Mouse (Mus musculus) limb, embryonic 12.5 days (tissue): ENCODE measurements around the gene Rcc2. TPM values are rescaled to one million over a fixed set of nuclear protein-coding genes. Genes with fewer than 3 reads are reported as not detected.

Source experiments
- ATAC-seq: fragments of 200-750 bp; cut with Nextera tagmentation; 2 replicates; pipeline ENCODE4 v1.8.0; 2017; ENCODE audit warnings: low read depth, moderate TSS enrichment; ENCODE audit not compliant: insufficient number of reproducible peaks, insufficient read depth, low FRiP score, low TSS enrichment
- H3K27ac ChIP-seq: fragments of 300-500 bp; sonication (generic); 2 replicates; pipeline ENCODE4 v1.5.1; 2016; ENCODE audit warnings: mild to moderate bottlenecking, moderate library complexity
- H3K27me3 ChIP-seq: fragments of 300-500 bp; sonication (generic); 2 replicates; pipeline ENCODE4 v1.6.1; 2016; ENCODE audit warnings: mild to moderate bottlenecking, moderate library complexity
- H3K36me3 ChIP-seq: fragments of 300-500 bp; sonication (generic); 2 replicates; pipeline ENCODE4 v1.6.1; 2016; ENCODE audit warnings: mild to moderate bottlenecking, moderate library complexity
- H3K4me1 ChIP-seq: fragments of 300-500 bp; sonication (generic); replicated peaks from 2 replicates; pipeline ENCODE4 v1.6.1; 2016
- H3K4me2 ChIP-seq: fragments of 300-500 bp; sonication (generic); 2 replicates; pipeline ENCODE4 v1.6.1; 2016; ENCODE audit warnings: mild to moderate bottlenecking, moderate library complexity
- H3K4me3 ChIP-seq: fragments of 300-500 bp; sonication (generic); replicated peaks from 2 replicates; pipeline ENCODE4 v1.5.1; 2016; ENCODE audit warnings: mild to moderate bottlenecking
- H3K9ac ChIP-seq: fragments of 300-500 bp; sonication (generic); replicated peaks from 2 replicates; pipeline ENCODE4 v1.6.1; 2016; ENCODE audit warnings: mild to moderate bottlenecking, moderate library complexity
- H3K9me3 ChIP-seq: fragments of 300-500 bp; sonication (generic); 2 replicates; pipeline ENCODE4 v1.6.1; 2016; ENCODE audit warnings: mild to moderate bottlenecking, moderate library complexity
- WGBS: fragments of 180-500 bp; shearing (Covaris S2); methylation state at CpG from one replicate; pipeline ENCODE4 v1.1.7; 2016; 5-methylcytosine and 5-hydroxymethylcytosine counted together
- polyA plus RNA-seq: library from polyadenylated mRNA; unstranded; fragments of >200 nt; fragmentation: Nextera tagmentation; extraction: Ambion mirVana; gene quantifications from 2 replicates; pipeline ENCODE4 v1.2.1, GENCODE M21; 2016

Rcc2 gene
- polyA plus RNA-seq, 1 experiment from 2014 or later, result 139 TPM

- Histone ChIP-seq H3K36me3 (peaks cover 31% of the 10 kb centered on the region), H3K27ac (peak overlapping the region; percentile 100), H3K9ac (peak overlapping the region; percentile 99), H3K27me3 (peaks cover 5% of the 10 kb centered on the region), H3K4me2 (peak overlapping the region; percentile 89), H3K4me3 (peak overlapping the region; percentile 95), H3K9me3 (no peaks in the 10 kb centered on the region), H3K4me1 (peaks cover 51% of the 10 kb centered on the region)
- WGBS, result under 1% methylated on average over 62 of the region's 107 CpGs
- ATAC-seq, result no peak; the same call in 1 of the 2 replicates
Observed at GRCm38 (mm10) chr4:140701716-140702561, 1.6 kb downstream of the Rcc2 start.

- peak overlapping the region; percentile 89 for H3K4me2 ChIP-seq
- peak; percentile 58; the same call in 1 of the 2 replicates for ATAC-seq
- H3K36me3 ChIP-seq, result peaks cover 39% of the 10 kb centered on the region
- H3K27ac ChIP-seq, result peak overlapping the region; percentile 100
- peaks cover 5% of the 10 kb centered on the region for H3K27me3 ChIP-seq
- H3K4me1 ChIP-seq, result peaks cover 56% of the 10 kb centered on the region
- no peaks in the 10 kb centered on the region for H3K9me3 ChIP-seq
- peak overlapping the region; percentile 95 for H3K4me3 ChIP-seq
- 1% methylated on average over 29 of the region's 68 CpGs for WGBS
- peak overlapping the region; percentile 99 for H3K9ac ChIP-seq
Observed at GRCm38 (mm10) chr4:140702611-140703327, 2.4 kb downstream of the Rcc2 start.

- peaks cover 3% of the 10 kb centered on the region for H3K27me3 ChIP-seq
- WGBS, result 5% methylated on average over 8 of the region's 8 CpGs
- H3K4me3 ChIP-seq, result peak overlapping the region; percentile 95
- peak overlapping the region; percentile 100; the same call in 1 of the 2 replicates for H3K27ac ChIP-seq
- peaks cover 62% of the 10 kb centered on the region for H3K4me1 ChIP-seq
- no peaks in the 10 kb centered on the region for H3K9me3 ChIP-seq
- peak overlapping the region; percentile 89 for H3K4me2 ChIP-seq
- H3K9ac ChIP-seq, result peak overlapping the region; percentile 99
- ATAC-seq, result no peak
- H3K36me3 ChIP-seq, result peaks cover 47% of the 10 kb centered on the region
Observed at GRCm38 (mm10) chr4:140703636-140704035, 3.3 kb downstream of the Rcc2 start.

- Histone ChIP-seq H3K4me3 (peak overlapping the region; percentile 95), H3K9me3 (no peaks in the 10 kb centered on the region), H3K36me3 (peaks cover 53% of the 10 kb centered on the region), H3K27me3 (no peaks in the 10 kb centered on the region; the same call in 1 of the 2 replicates), H3K4me2 (peak overlapping the region; percentile 89), H3K27ac (peak overlapping the region; percentile 100), H3K9ac (peak overlapping the region; percentile 99), H3K4me1 (peaks cover 66% of the 10 kb centered on the region)
- 46% methylated on average over 4 of the region's 4 CpGs for WGBS
- ATAC-seq, result no peak
Observed at GRCm38 (mm10) chr4:140704166-140704565, 3.8 kb downstream of the Rcc2 start.

DNA sequence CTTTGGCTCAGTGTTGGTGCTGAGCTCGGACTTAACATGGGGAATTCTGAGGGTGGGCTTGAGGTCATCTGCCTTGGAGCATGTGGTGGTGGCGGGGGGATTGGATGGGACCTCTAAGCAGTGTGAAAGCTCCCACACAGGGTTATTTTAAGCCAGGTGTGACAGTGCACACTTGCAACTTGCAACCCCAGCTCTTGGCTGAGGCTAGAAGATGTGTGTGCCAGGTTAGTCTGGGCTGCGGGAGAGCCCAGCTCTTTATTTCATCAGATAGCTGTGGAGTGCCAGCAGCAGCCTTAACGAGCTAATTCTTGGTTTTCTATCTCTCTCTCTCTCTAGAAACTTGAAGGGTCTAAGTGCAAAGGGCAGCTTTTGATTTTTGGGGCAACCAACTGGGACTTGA is 7.3 kb downstream of the Rcc2 start:
- 0 out of 2 replicates have a peak overlapping the region, but pooled peaks have one; percentile 8 for H3K9ac ChIP-seq
- WGBS, result 82% methylated on average over 4 of the region's 4 CpGs
- peaks cover 52% of the 10 kb centered on the region for H3K4me1 ChIP-seq
- no peak for ATAC-seq
- no peak overlapping the region for H3K4me2 ChIP-seq
- H3K36me3 ChIP-seq, result peaks cover 87% of the 10 kb centered on the region
- no peak overlapping the region for H3K4me3 ChIP-seq
- no peaks in the 10 kb centered on the region for H3K27me3 ChIP-seq
- H3K27ac ChIP-seq, result no peak overlapping the region
- H3K9me3 ChIP-seq, result no peaks in the 10 kb centered on the region

DNA sequence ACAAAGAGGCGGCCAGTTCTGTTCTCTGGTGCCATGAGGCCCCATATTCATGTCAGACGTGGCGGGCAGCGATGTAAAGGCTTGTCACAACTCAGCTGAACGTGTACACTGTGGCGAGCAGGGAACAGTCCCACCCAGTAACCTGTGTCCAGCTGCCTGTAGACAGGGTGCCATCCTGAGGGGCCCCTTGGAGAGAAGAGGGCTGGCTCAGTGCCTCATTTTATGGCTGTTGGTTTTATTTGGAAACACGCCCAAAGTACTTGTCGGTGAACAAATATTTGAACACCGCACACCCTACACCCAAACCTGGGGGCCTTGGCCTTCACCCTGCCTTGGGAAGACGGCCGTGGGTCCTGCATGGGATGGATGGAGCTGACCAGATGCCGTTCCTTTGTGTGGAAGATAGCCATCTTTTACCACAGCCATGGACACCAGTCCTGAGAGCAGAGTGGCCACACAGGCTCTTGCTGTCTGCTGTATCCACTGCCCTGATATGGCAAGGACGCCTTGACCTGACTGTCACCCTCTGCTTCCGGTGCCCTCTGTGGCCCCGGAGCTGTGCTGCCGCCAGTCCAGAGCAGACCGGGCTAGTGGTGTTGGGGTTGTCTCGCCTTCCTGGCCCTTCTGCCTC is 8.1 kb downstream of the Rcc2 start:
- Histone ChIP-seq H3K36me3 (peaks cover 95% of the 10 kb centered on the region), H3K4me3 (no peak overlapping the region), H3K27me3 (no peaks in the 10 kb centered on the region), H3K9me3 (no peaks in the 10 kb centered on the region), H3K27ac (no peak overlapping the region), H3K4me1 (peaks cover 57% of the 10 kb centered on the region), H3K9ac (no peak overlapping the region), H3K4me2 (no peak overlapping the region)
- 90% methylated on average over 18 of the region's 18 CpGs for WGBS
- no peak for ATAC-seq

- 86% methylated on average over 7 of the region's 7 CpGs for WGBS
- no peak for ATAC-seq
- no peak overlapping the region for H3K27ac ChIP-seq
- peaks cover 98% of the 10 kb centered on the region for H3K36me3 ChIP-seq
- H3K9ac ChIP-seq, result no peak overlapping the region
- H3K4me2 ChIP-seq, result no peak overlapping the region
- no peaks in the 10 kb centered on the region for H3K9me3 ChIP-seq
- no peaks in the 10 kb centered on the region for H3K27me3 ChIP-seq
- H3K4me1 ChIP-seq, result peaks cover 50% of the 10 kb centered on the region
- no peak overlapping the region for H3K4me3 ChIP-seq
Observed at GRCm38 (mm10) chr4:140709111-140709510, 8.8 kb downstream of the Rcc2 start.

DNA sequence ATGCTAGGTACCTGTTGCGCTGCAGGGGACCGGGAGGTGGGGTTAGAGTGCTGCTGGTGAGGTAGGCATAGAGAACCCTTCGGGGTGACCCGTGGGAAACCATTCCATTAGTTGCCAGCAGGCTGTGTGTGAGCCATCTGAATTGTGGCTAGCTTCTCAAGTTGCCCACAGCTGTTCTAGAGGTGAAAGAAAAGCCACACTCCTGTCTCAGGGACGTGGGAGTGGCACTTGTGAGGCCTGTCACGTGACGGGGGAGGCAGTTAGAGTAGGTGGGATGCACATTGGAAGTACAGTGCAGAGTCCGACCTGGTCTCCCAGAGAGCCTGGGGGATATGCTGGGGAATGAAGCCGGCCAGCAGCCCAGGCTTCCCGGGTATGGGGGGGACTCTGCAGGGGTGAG is 9.3 kb downstream of the Rcc2 start:
- Histone ChIP-seq H3K27me3 (no peaks in the 10 kb centered on the region), H3K27ac (no peak overlapping the region), H3K36me3 (peaks cover 100% of the 10 kb centered on the region), H3K4me3 (no peak overlapping the region), H3K4me1 (peaks cover 45% of the 10 kb centered on the region), H3K9ac (no peak overlapping the region), H3K9me3 (no peaks in the 10 kb centered on the region), H3K4me2 (no peak overlapping the region)
- WGBS, result 86% methylated on average over 10 of the region's 10 CpGs
- ATAC-seq, result no peak

DNA sequence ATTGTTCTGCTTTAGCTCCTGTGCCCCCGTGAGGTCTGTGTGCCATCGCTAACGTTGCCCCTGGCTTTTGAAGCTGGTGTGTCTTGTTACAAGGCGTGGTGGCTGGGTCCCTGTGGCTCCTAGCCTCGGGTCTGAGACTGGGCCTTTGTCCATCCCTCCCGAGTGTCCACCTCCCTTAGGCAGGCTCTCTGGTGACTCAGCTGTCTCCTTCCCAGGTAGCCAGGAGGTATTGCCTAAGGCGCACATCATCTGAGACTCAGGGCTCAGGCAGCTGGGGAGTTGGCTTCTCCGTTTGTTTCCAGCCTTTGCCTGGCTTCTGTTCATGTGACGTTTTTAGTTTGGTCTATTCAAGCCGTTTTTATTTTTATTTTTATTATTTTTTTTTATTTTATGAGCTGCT is 10.4 kb downstream of the Rcc2 start:
- Histone ChIP-seq H3K4me2 (no peak overlapping the region), H3K27me3 (no peaks in the 10 kb centered on the region), H3K27ac (no peak overlapping the region), H3K9me3 (no peaks in the 10 kb centered on the region), H3K36me3 (peaks cover 100% of the 10 kb centered on the region), H3K9ac (no peak overlapping the region), H3K4me1 (peaks cover 33% of the 10 kb centered on the region), H3K4me3 (no peak overlapping the region)
- WGBS, result 76% methylated on average over 10 of the region's 10 CpGs
- ATAC-seq, result no peak

GRCm38 (mm10) chr4:140711360-140711759 is 11.0 kb downstream of the Rcc2 start:
- H3K9me3 ChIP-seq, result no peaks in the 10 kb centered on the region
- 75% methylated on average over 5 of the region's 5 CpGs for WGBS
- H3K4me1 ChIP-seq, result peaks cover 27% of the 10 kb centered on the region
- no peak for ATAC-seq
- H3K4me3 ChIP-seq, result no peak overlapping the region
- peaks cover 100% of the 10 kb centered on the region for H3K36me3 ChIP-seq
- H3K27ac ChIP-seq, result no peak overlapping the region
- H3K27me3 ChIP-seq, result no peaks in the 10 kb centered on the region
- H3K9ac ChIP-seq, result no peak overlapping the region
- no peak overlapping the region for H3K4me2 ChIP-seq
